Mouse (Mus musculus) regulatory T cell (primary cell): ENCODE data around the gene Cnn3.

ENCODE experiments used
- in situ Hi-C: fragments of 300-600 bp; cut with MboI, MseI; formaldehyde crosslinking; loops from one replicate; pipeline ENCODE4 v1.15.1; 2025; ENCODE audit warnings: high pct_unique_total_duplicates

Gene Cnn3

DNA sequence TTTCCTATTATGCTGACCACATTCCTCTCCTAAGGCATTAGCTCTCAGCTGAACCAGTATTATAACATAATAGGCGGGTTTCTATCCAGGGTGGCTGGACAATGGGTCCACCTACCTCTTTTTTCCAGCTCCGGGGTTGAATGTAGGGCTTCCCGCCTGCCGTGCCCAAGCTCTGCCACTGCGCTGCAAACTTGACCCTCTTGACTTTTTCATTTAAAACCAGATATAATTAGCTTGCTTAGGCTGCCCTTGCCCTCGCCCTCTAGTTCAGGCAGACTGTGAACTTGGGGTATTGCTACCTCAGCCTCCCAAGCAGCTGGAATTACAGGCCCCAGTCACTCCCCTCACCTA is 8.1 kb upstream of the Cnn3 start:
- in situ Hi-C loops = no loop called here

GRCm38 (mm10) chr3:121418850-121419435 is 7.4 kb upstream of the Cnn3 start:
- in situ Hi-C loops = no loop called here

DNA sequence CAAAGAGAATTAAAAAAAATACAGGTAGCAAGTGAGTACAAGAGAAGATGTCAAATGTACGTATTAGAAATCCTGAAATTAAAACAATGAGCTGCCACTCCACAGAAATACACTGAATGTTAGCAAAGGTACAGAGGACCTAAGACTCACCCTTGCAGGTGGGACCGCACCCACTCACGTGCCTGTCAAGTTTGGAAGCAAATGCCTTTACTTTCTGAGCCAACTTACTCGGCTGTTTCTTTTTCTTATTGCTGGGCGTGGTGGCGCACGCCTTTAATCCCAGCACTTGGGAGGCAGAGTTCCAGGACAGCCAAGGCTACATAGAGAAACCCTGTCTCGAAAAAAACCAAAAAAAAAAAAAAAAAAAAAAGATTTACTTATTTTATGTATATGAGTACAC is 3.9 kb upstream of the Cnn3 start:
- in situ Hi-C loops = no loop called here

GRCm38 (mm10) chr3:121426621-121427519 is 573 bp downstream of the Cnn3 start:
- in situ Hi-C loops = loop anchor here (5.0 kb wide), 1 partner anchor 255 kb away; the partner anchor contains the start of gene Rwdd3

DNA sequence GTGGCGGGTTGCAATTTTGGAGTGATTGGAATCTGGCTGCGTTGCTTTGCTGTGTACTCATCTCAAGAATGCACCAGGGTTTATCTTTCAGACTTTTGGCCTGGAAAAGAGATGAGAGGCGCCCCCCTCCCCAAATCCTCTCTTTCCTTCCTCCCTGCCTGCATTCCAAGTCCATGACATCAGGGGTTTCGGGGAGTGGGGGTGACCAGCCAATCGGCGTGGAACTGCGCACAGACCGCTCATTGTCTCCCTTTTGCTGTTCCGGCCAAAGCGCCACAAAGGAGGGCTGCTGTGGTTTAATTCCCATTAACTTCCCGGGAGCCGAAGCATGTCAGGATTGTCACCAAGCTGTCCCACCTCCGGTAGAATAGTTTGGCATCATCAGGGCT is 1.2 kb downstream of the Cnn3 start:
- in situ Hi-C loops = loop anchor here (5.0 kb wide), 1 partner anchor 255 kb away; the partner anchor contains the start of gene Rwdd3

GRCm38 (mm10) chr3:121428230-121428629 is 1.9 kb downstream of the Cnn3 start:
- in situ Hi-C loops = loop anchor here (5.0 kb wide), 1 partner anchor 256 kb away; the partner anchor contains the start of gene Rwdd3

- in situ Hi-C loops = loop anchor here (5.0 kb wide), 1 partner anchor 256 kb away; the partner anchor contains the start of gene Rwdd3
Observed at GRCm38 (mm10) chr3:121428696-121429259, 2.5 kb downstream of the Cnn3 start.

- in situ Hi-C loops = loop anchor here (5.0 kb wide), 1 partner anchor 257 kb away; the partner anchor contains the start of gene Rwdd3
Observed at GRCm38 (mm10) chr3:121429469-121429868, 3.2 kb downstream of the Cnn3 start.

DNA sequence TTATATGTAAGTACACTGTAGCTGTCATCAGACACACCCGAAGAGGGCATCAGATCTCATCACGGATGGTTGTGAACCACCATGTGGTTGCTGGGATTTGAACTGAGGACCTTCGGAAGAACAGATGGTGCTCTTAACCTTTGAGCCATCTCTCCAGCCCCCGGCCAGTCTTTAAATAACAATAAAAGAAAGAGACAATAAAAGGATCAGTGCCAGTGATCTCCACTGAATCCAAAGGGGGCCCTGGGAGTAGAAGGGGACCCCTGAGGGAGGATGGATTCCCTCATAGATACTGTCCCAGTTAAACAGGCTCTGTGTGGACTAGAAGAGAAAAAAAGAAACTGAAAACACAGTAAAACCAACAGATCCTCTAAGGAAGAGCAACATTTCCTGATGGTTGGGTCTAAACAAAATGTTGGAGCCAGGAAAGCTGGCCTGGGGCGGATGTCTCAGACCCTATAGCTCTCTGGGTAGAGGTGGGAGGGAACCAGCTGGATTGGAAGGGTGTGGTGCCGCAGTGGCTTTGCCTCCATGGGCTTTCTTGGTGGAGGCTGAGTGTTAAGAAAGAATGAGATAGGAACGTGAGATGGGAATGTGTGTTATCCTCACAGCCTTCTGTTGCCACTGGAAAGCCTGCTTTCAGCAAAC is 4.1 kb downstream of the Cnn3 start:
- in situ Hi-C loops = no loop called here

- in situ Hi-C loops = no loop called here
Observed at GRCm38 (mm10) chr3:121433359-121433758, 7.1 kb downstream of the Cnn3 start.

- in situ Hi-C loops = no loop called here
Observed at GRCm38 (mm10) chr3:121433968-121434533, 7.8 kb downstream of the Cnn3 start.

DNA sequence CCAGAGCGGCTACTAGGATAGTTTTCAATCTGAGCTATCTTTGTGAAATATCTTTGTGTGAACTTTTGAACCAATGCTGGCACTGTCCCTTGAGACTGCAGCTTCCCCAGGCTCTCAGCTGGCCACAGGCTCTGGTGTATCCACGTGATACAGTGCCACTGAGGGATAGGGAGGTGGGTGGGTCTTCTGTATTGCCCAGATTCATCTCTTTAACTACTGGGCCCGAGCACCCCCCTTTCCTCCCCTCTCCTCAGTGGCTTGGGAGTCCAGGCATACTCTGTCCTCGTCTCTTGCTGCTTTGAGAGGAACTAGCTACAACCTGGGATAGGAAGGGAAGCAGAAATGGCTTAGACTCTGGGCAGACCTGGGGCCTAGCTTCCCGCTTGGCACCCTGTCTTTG is 9.0 kb downstream of the Cnn3 start:
- in situ Hi-C loops = no loop called here

- in situ Hi-C loops = no loop called here
Observed at GRCm38 (mm10) chr3:121437070-121437469, 10.8 kb downstream of the Cnn3 start.

DNA sequence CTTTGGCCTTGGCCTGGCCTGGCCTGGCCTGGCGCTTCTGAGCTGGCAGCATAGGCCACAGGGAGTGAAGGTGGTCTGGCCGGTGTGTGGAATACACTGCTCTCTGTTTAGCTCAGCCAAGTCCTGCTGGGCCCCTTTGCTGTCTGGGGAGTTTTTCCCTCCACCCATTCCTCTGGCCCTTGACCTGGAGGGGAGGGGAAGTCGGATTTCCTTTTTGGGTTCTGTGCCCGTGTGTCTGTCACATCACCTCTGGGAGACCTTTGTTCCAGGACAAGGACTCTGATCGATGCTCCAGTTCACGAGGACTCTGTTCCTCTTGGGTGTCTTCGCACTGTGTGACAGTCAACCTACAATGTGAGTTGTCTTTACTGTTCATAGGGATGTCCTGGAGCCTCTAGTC is 11.7 kb downstream of the Cnn3 start:
- in situ Hi-C loops = no loop called here

- in situ Hi-C loops = no loop called here
Observed at GRCm38 (mm10) chr3:121439623-121440161, 13.4 kb downstream of the Cnn3 start.

DNA sequence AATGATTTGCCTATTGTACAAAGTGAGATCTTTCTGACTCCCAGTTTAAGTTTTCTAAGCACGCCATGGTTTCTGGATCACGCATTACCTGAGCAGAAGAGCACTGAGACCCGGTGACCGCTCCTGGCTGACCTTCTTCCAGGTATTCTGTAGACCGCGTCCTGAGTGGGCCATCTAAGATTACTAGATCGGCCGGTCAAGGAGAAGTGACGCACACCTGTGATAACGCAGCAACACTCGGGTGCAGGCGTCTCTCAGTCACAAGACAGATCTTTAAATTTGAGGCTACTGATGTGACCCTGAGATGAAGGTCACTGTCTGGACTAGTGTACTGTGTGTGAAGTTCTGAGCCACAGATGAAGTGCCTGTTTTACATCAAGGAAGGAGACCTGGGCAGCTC is 15.2 kb downstream of the Cnn3 start:
- in situ Hi-C loops = no loop called here

DNA sequence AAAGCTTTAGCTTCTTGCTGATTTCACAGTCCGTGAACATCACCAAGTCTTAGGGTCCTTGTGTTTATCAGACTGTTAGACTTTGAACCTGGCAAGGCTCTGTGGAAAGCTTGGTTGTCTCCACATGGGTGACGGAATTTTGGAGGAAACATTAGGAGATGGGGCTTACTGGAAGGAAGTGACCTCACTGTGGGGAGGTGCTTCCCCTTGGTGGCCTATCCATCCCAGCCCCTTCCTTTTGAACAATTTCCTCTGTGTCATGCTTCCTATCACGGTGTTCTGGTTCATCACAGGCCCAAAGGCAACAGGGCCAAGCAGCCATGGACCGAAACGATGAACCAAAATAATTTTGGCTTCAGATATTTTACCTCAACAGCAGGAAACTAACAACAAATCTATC is 16.0 kb downstream of the Cnn3 start:
- in situ Hi-C loops = no loop called here

DNA sequence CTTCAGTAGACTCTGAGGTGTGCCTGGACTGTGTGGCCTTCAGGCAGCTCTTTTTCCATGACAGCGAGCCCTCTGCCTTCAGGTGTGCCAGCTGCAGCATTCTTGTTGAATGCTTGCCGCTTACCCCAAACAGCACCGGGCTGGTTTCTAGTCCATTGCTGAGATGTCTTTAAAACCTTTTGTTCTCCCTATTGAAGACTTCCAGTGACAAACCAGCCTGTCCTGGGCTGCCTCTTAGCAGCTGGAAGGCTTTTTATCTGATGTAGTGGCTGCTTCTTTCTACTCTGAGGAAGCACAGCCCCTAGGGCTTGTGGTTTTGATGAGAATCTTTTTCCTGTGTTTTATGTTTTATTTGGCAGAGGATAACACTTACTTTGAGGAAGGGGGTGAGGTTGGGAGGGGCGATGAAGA is 17.6 kb downstream of the Cnn3 start:
- in situ Hi-C loops = no loop called here

DNA sequence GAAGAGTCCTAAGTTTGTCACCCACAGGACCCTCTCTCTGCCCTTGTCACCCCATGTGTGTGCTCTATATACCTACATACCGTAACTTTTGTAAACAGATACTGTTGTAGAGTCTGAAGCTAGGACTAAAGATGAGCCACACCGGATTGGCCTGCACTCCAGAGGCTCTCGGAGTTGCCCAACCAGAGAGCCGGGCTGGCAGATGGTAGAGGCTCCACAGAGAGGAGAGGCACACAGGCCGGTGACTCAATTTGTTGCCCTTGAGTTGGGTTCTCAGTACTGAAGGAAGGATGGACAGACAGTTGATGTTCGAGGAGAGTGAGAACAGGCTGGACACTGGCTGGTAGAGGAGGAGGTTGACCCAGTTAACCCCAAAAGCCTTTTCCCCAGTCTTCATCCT is 18.1 kb downstream of the Cnn3 start:
- in situ Hi-C loops = no loop called here

GRCm38 (mm10) chr3:121446454-121446853 is 20.2 kb downstream of the Cnn3 start:
- in situ Hi-C loops = no loop called here

DNA sequence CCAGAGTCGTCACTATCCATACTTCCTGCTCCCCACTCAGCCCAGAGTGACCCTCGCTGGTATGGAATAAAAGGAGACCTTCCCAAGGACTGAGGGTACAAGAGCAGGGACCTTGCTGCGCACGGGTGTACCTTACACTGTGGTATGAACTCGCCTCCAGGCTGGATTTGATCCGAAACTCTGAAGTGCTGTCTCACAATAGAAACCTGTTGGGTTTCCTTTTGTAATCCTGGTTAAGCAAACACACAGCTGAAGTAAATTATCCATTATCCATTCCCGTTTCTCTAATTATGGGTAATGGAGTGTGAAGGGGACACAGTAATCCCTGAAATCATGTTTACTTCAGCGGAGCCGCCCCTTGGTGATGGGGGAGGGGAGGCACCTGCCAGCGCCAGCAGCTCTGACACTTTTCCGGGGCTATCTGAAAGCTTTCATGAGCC is 21.8 kb downstream of the Cnn3 start:
- in situ Hi-C loops = no loop called here
